Mouse (Mus musculus) cerebellum, adult 2 months (tissue): ENCODE measurements around the gene Defb47.

ENCODE experiments used
- CTCF ChIP-seq: fragments of 200-500 bp; IDR thresholded peaks from 2 replicates; pipeline ENCODE4 v1.5.1; 2011; ENCODE audit warnings: low read depth, mild to moderate bottlenecking, control low read depth, low read length, moderate library complexity, borderline replicate concordance; ENCODE audit not compliant: insufficient read depth
- POLR2A ChIP-seq: fragments of 200-500 bp; IDR thresholded peaks from 2 replicates; pipeline ENCODE4 v1.6.1; 2011; ENCODE audit warnings: low read length, control low read depth, borderline replicate concordance; ENCODE audit not compliant: insufficient read depth

GRCm38 (mm10) chr14:63049910-63050370 lies 52.1 kb downstream of the Defb47 start, which contains the start of gene Defb30:
- TF ChIP-seq CTCF (no peak), POLR2A (no peak)
